Mouse (Mus musculus) megakaryocyte, embryonic 14.5 days (primary cell): ENCODE results near the gene Hecw1.

Experiments used
- FLI1 ChIP-seq: IDR thresholded peaks from 2 replicates; pipeline ENCODE4 v1.6.1; 2012; ENCODE audit warnings: low read length, inconsistent platforms, mixed read lengths
- GATA1 ChIP-seq: IDR thresholded peaks from 3 replicates; pipeline ENCODE4 v1.6.1; 2012; ENCODE audit warnings: mixed read lengths, low read length, inconsistent platforms, borderline replicate concordance

GRCm38 (mm10) chr13:14500251-14500650 lies 22.8 kb downstream of the Hecw1 start:
- TF ChIP-seq GATA1 (no peak), FLI1 (no peak)
